Mouse (Mus musculus): ENCODE measurements around the gene Gpam. TPM values are rescaled to one million over a fixed set of nuclear protein-coding genes. Genes with fewer than 3 reads are reported as not detected.

Gpam gene
- total and polyA plus RNA-seq, 3 experiments = 8.8 to 12.5 (median 12.3) TPM

GRCm38 (mm10) chr19:55159826-55160225 lies 32.8 kb upstream of the Gpam start:
- dilution Hi-C loops (cut with MboI; ENCODE audit: extremely low pct_ligation_motif_present, extremely low pct_unique_long_range_greater_than_20kb, low sequenced_read_pairs) = no loop called here
- in situ Hi-C loops (cut with MboI; ENCODE audit: low pct_ligation_motif_present, low pct_unique_long_range_greater_than_20kb, low sequenced_read_pairs) = no loop called here
- H3K9ac ChIP-seq (ENCODE audit: insufficient read depth, low read depth) = no peak overlapping the region
- no peak overlapping the region for H3K27ac ChIP-seq (ENCODE audit: insufficient read depth, low read depth)
- TF ChIP-seq TCF12 (IDR thresholded peaks at IDR 0.05; ENCODE audit: low read depth, low read length) (no peak), NRF1 (IDR thresholded peaks at IDR 0.05; ENCODE audit: low read depth, low read length) (no peak), CHD1 (IDR thresholded peaks at IDR 0.05; ENCODE audit: low read depth, low read length) (no peak), HCFC1 (IDR thresholded peaks at IDR 0.05; ENCODE audit: low read depth, low read length) (no peak), EP300 (IDR thresholded peaks at IDR 0.05; ENCODE audit: low read length) (no peak), RCOR1 (conservative IDR thresholded peaks at IDR 0.05; ENCODE audit: low read depth, low read length) (no peak), GABPA (IDR thresholded peaks at IDR 0.05; ENCODE audit: insufficient replicate concordance, low read depth, low read length) (no peak), POLR2AphosphoS2 (IDR thresholded peaks at IDR 0.05; ENCODE audit: low read depth, low read length) (no peak), MEF2A (IDR thresholded peaks at IDR 0.05; ENCODE audit: borderline replicate concordance, low read depth, low read length) (no peak)
- no peak overlapping the region for H3K4me3 ChIP-seq (replicated peaks in 1 of 3; ENCODE audit: low read depth in 2 of 3, low read length in 2 of 3, poor library complexity in 1 of 3)
- H3K4me1 ChIP-seq (ENCODE audit: control insufficient read depth in 1 of 2, insufficient read depth in 2 of 2) = peaks cover 0 to 8% of the 10 kb centered on the region in 2 experiments; a peak in 2 of 4 replicates
- H3K36me3 ChIP-seq (replicated peaks in 1 of 2; ENCODE audit: control insufficient read depth in 1 of 2, insufficient read depth in 1 of 2, low read length in 1 of 2) = no peaks in the 10 kb centered on the region
- H3K9me3 ChIP-seq (replicated peaks; ENCODE audit: low read length) = no peaks in the 10 kb centered on the region
- H3K27me3 ChIP-seq (replicated peaks) = no peaks in the 10 kb centered on the region
- H3K79me2 ChIP-seq (replicated peaks; ENCODE audit: control insufficient read depth, extremely low read depth, insufficient read depth, poor library complexity, severe bottlenecking) = no peaks in the 10 kb centered on the region
- no peak overlapping the region for H3K4me2 ChIP-seq (ENCODE audit: insufficient read depth, low read depth, poor library complexity, severe bottlenecking)
- no peak for DNase-seq (ENCODE audit: extremely low read depth)

- no peak for TF ChIP-seq NELFE (IDR thresholded peaks at IDR 0.05; ENCODE audit: low read depth, low read length)
- TF ChIP-seq PAX5 (IDR thresholded peaks at IDR 0.05; ENCODE audit: low read length) = no peak
- no peak for TF ChIP-seq SIN3A (IDR thresholded peaks at IDR 0.05; ENCODE audit: low read length)
- no peak for TF ChIP-seq UBTF (IDR thresholded peaks at IDR 0.05; ENCODE audit: low read depth, low read length)
- no peak for TF ChIP-seq RAD21 (IDR thresholded peaks at IDR 0.05; ENCODE audit: low read depth, low read length)
- no peak for TF ChIP-seq ZNF384 (IDR thresholded peaks at IDR 0.05; ENCODE audit: low read depth, low read length)
- no peak for TF ChIP-seq GABPA (IDR thresholded peaks at IDR 0.05; ENCODE audit: insufficient replicate concordance, low read depth, low read length)
- no peak for TF ChIP-seq E2F4 (IDR thresholded peaks at IDR 0.05; ENCODE audit: insufficient replicate concordance, low read depth, low read length)
- no peak for TF ChIP-seq SMC3 (IDR thresholded peaks at IDR 0.05; ENCODE audit: low read depth, low read length)
- TF ChIP-seq JUND (conservative IDR thresholded peaks at IDR 0.05; ENCODE audit: low read depth, low read length) = no peak
- no peak for TF ChIP-seq ZC3H11A (IDR thresholded peaks at IDR 0.05; ENCODE audit: low read depth, low read length)
- no peak for TF ChIP-seq CHD2 (IDR thresholded peaks at IDR 0.05; ENCODE audit: low read length)
- TF ChIP-seq ELF1 (IDR thresholded peaks at IDR 0.05; ENCODE audit: low read depth, low read length) = no peak
- TF ChIP-seq TCF12 (IDR thresholded peaks at IDR 0.05; ENCODE audit: low read depth, low read length) = no peak
- TF ChIP-seq USF2 (conservative IDR thresholded peaks at IDR 0.05; ENCODE audit: low read depth, low read length) = no peak
- no peak for TF ChIP-seq EP300 (IDR thresholded peaks at IDR 0.05; ENCODE audit: low read length)
- no peak for TF ChIP-seq CHD1 (IDR thresholded peaks at IDR 0.05; ENCODE audit: low read depth, low read length)
- TF ChIP-seq MAX (IDR thresholded peaks at IDR 0.05; ENCODE audit: low read length) = no peak
- no peaks in the 10 kb centered on the region for H3K36me3 ChIP-seq (replicated peaks in 1 of 2; ENCODE audit: control insufficient read depth in 1 of 2, insufficient read depth in 1 of 2, low read length in 1 of 2)
- H3K4me3 ChIP-seq (replicated peaks in 1 of 3; ENCODE audit: low read depth in 2 of 3, low read length in 2 of 3, poor library complexity in 1 of 3) = no peak overlapping the region
- dilution Hi-C loops (cut with MboI; ENCODE audit: extremely low pct_ligation_motif_present, extremely low pct_unique_long_range_greater_than_20kb, low sequenced_read_pairs) = no loop called here
- H3K4me2 ChIP-seq (ENCODE audit: insufficient read depth, low read depth, poor library complexity, severe bottlenecking) = no peak overlapping the region
- DNase-seq (ENCODE audit: extremely low read depth) = no peak
- in situ Hi-C loops (cut with MboI; ENCODE audit: low pct_ligation_motif_present, low pct_unique_long_range_greater_than_20kb, low sequenced_read_pairs) = no loop called here
- no peaks in the 10 kb centered on the region for H3K9me3 ChIP-seq (replicated peaks; ENCODE audit: low read length)
- H3K27ac ChIP-seq (ENCODE audit: insufficient read depth, low read depth) = no peak overlapping the region
- no peaks in the 10 kb centered on the region for H3K27me3 ChIP-seq (replicated peaks)
- no peak overlapping the region for H3K9ac ChIP-seq (ENCODE audit: insufficient read depth, low read depth)
- no peaks in the 10 kb centered on the region for H3K79me2 ChIP-seq (replicated peaks; ENCODE audit: control insufficient read depth, extremely low read depth, insufficient read depth, poor library complexity, severe bottlenecking)
- peaks cover 0 to under 1% of the 10 kb centered on the region in 2 experiments; a peak in 1 of 4 replicates for H3K4me1 ChIP-seq (ENCODE audit: control insufficient read depth in 1 of 2, insufficient read depth in 2 of 2)
Measured at GRCm38 (mm10) chr19:55158606-55159005, 31.6 kb upstream of the Gpam start.
